Mouse (Mus musculus): ENCODE data around the gene Camta1. TPM values are rescaled to one million over a fixed set of nuclear protein-coding genes. Genes with fewer than 3 reads are reported as not detected.

The Camta1 gene
- polyA plus RNA-seq, 1 experiment from 2014 or later = 81.8 TPM

DNA sequence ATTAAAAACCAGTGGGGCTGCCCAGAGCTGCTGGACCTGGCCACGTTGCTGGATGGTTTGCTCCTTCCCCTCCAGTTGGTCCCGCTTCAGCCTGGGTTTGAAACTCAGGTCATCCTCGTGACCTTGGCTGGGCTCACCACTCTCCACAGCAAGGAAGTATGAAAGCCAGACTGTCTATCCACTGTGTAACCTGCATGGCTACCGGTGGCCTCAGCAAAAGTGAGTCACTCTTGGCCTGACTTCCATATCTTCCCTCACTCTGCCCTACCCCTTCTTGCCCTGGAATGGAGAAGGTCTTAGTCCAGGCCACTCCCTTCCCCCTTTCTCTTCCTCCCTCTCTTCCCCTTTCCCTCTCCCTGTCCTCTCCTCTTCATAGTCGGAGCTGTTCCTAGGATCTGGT, 558.2 kb downstream of the Camta1 start:
- Histone ChIP-seq H3K27ac (ENCODE audit: low read length) (no peak overlapping the region), H3K36me3 (ENCODE audit: control insufficient read depth, insufficient read depth, low read length) (no peaks in the 10 kb centered on the region), H3K9ac (ENCODE audit: low read length) (no peak overlapping the region), H3K4me3 (replicated peaks; ENCODE audit: low read length) (no peak overlapping the region), H3K9me3 (replicated peaks; ENCODE audit: control insufficient read depth, low read length) (no peaks in the 10 kb centered on the region), H3K27me3 (ENCODE audit: control insufficient read depth, insufficient read depth, low read length) (no peaks in the 10 kb centered on the region), H3K4me1 (ENCODE audit: control insufficient read depth, insufficient read depth, low read length) (peaks cover 26% of the 10 kb centered on the region; the same call in 1 of the 2 replicates), H3K4me2 (ENCODE audit: low read depth, low read length) (no peak overlapping the region)
- WGBS = 70% methylated on average over 5 of the region's 5 CpGs
- no peak for ATAC-seq (ENCODE audit: insufficient read depth, low FRiP score)

GRCm38 (mm10) chr4:151302195-151303126, 559.2 kb downstream of the Camta1 start:
- no peak overlapping the region for H3K4me2 ChIP-seq (ENCODE audit: low read depth, low read length)
- H3K4me3 ChIP-seq (replicated peaks; ENCODE audit: low read length) = no peak overlapping the region
- no peaks in the 10 kb centered on the region for H3K9me3 ChIP-seq (replicated peaks; ENCODE audit: control insufficient read depth, low read length)
- H3K4me1 ChIP-seq (ENCODE audit: control insufficient read depth, insufficient read depth, low read length) = peaks cover 26% of the 10 kb centered on the region; the same call in 1 of the 2 replicates
- no peaks in the 10 kb centered on the region for H3K36me3 ChIP-seq (ENCODE audit: control insufficient read depth, insufficient read depth, low read length)
- ATAC-seq (ENCODE audit: insufficient read depth, low FRiP score) = peak; percentile 57; the same call in 1 of the 2 replicates
- WGBS = 28% methylated on average over 11 of the region's 11 CpGs
- H3K27ac ChIP-seq (ENCODE audit: low read length) = peak overlapping the region; percentile 4; the same call in 1 of the 2 replicates
- no peak overlapping the region for H3K9ac ChIP-seq (ENCODE audit: low read length)
- H3K27me3 ChIP-seq (ENCODE audit: control insufficient read depth, insufficient read depth, low read length) = no peaks in the 10 kb centered on the region

GRCm38 (mm10) chr4:151301337-151301736, 560.3 kb downstream of the Camta1 start:
- Histone ChIP-seq H3K4me3 (replicated peaks; ENCODE audit: low read length) (no peak overlapping the region), H3K9me3 (replicated peaks; ENCODE audit: control insufficient read depth, low read length) (no peaks in the 10 kb centered on the region), H3K4me1 (ENCODE audit: control insufficient read depth, insufficient read depth, low read length) (peaks cover 26% of the 10 kb centered on the region; the same call in 1 of the 2 replicates), H3K4me2 (ENCODE audit: low read depth, low read length) (no peak overlapping the region), H3K9ac (ENCODE audit: low read length) (no peak overlapping the region), H3K36me3 (ENCODE audit: control insufficient read depth, insufficient read depth, low read length) (no peaks in the 10 kb centered on the region), H3K27ac (ENCODE audit: low read length) (no peak overlapping the region), H3K27me3 (ENCODE audit: control insufficient read depth, insufficient read depth, low read length) (no peaks in the 10 kb centered on the region)
- 44% methylated on average over 9 of the region's 9 CpGs for WGBS
- no peak for ATAC-seq (ENCODE audit: insufficient read depth, low FRiP score)

DNA sequence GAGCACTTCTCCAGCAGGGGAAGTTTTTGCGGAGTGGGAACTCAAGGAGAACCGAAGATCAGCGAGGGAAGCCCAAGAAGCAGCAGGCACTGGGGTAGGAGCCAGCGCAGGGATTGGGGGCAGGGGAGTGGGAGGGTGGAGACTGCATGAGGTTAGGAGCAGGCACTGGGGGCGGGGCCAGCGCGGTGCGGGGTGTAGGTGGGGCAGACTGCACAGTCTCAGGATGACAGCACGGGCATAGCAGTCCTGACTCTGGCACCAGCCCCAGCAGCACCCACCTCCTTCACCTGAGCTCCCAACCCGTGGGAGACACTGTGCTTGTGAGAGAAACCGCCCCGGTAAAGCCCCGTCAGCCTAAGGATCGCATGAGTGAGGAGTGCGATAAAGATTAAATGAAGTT, 561.0 kb downstream of the Camta1 start:
- Histone ChIP-seq H3K4me2 (ENCODE audit: low read depth, low read length) (peak overlapping the region; percentile 10; the same call in 1 of the 2 replicates), H3K4me3 (replicated peaks; ENCODE audit: low read length) (no peak overlapping the region), H3K36me3 (ENCODE audit: control insufficient read depth, insufficient read depth, low read length) (no peaks in the 10 kb centered on the region), H3K9ac (ENCODE audit: low read length) (no peak overlapping the region), H3K27me3 (ENCODE audit: control insufficient read depth, insufficient read depth, low read length) (no peaks in the 10 kb centered on the region), H3K9me3 (replicated peaks; ENCODE audit: control insufficient read depth, low read length) (no peaks in the 10 kb centered on the region), H3K4me1 (ENCODE audit: control insufficient read depth, insufficient read depth, low read length) (peaks cover 26% of the 10 kb centered on the region; the same call in 1 of the 2 replicates), H3K27ac (ENCODE audit: low read length) (no peak overlapping the region)
- WGBS = 16% methylated on average over 15 of the region's 15 CpGs
- ATAC-seq (ENCODE audit: insufficient read depth, low FRiP score) = peak; percentile 68; the same call in 1 of the 2 replicates

DNA sequence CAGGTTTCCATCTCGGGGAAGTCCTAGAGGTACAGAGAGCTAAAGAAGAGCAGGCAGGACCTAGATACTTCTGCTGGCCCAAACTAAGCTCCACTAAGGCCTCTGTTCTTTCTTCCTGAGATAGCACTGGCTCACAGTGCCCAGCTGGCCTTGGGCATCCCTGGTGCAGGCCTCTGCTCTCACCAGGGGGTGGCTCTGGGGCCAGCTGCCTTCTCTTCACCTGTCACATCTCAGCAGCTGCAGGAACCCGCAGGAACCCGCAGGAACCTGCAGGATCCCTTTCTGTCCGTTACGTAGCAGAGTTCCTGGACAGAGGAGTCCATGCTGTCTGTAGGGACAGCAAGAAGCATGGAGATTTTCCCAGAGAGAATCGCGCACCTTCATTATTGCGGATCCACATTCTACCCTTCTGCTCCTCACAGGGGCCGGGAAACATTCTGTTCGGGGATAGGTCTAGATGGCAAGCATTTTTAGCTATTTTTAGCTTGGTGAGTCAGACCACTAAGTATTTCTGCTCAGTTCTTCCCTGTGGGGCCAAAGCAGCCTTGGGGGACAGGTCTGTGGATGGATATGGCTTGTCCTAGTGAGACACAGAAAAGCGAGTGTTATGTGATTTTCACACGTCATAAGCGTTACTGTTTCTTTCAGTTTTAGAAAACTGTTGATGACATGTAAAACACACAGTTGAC, 566.0 kb downstream of the Camta1 start:
- 70% methylated on average over 13 of the region's 13 CpGs for WGBS
- no peak overlapping the region for H3K27ac ChIP-seq (ENCODE audit: low read length)
- no peak overlapping the region for H3K9ac ChIP-seq (ENCODE audit: low read length)
- H3K4me1 ChIP-seq (ENCODE audit: control insufficient read depth, insufficient read depth, low read length) = peaks cover 3% of the 10 kb centered on the region; the same call in 1 of the 2 replicates
- H3K4me3 ChIP-seq (replicated peaks; ENCODE audit: low read length) = no peak overlapping the region
- no peaks in the 10 kb centered on the region for H3K27me3 ChIP-seq (ENCODE audit: control insufficient read depth, insufficient read depth, low read length)
- ATAC-seq (ENCODE audit: insufficient read depth, low FRiP score) = no peak
- H3K36me3 ChIP-seq (ENCODE audit: control insufficient read depth, insufficient read depth, low read length) = no peaks in the 10 kb centered on the region
- H3K9me3 ChIP-seq (replicated peaks; ENCODE audit: control insufficient read depth, low read length) = no peaks in the 10 kb centered on the region
- no peak overlapping the region for H3K4me2 ChIP-seq (ENCODE audit: low read depth, low read length)

GRCm38 (mm10) chr4:151288893-151289585, 572.6 kb downstream of the Camta1 start:
- Histone ChIP-seq H3K27ac (ENCODE audit: low read length) (no peak overlapping the region), H3K4me2 (ENCODE audit: low read depth, low read length) (no peak overlapping the region), H3K4me3 (replicated peaks; ENCODE audit: low read length) (no peak overlapping the region), H3K36me3 (ENCODE audit: control insufficient read depth, insufficient read depth, low read length) (no peaks in the 10 kb centered on the region), H3K4me1 (ENCODE audit: control insufficient read depth, insufficient read depth, low read length) (no peaks in the 10 kb centered on the region), H3K27me3 (ENCODE audit: control insufficient read depth, insufficient read depth, low read length) (no peaks in the 10 kb centered on the region), H3K9me3 (replicated peaks; ENCODE audit: control insufficient read depth, low read length) (no peaks in the 10 kb centered on the region), H3K9ac (ENCODE audit: low read length) (no peak overlapping the region)
- ATAC-seq (ENCODE audit: insufficient read depth, low FRiP score) = no peak
- WGBS = 52% methylated on average over 6 of the region's 6 CpGs

- no peak overlapping the region for H3K4me3 ChIP-seq (replicated peaks; ENCODE audit: low read length)
- no peak overlapping the region for H3K27ac ChIP-seq (ENCODE audit: low read length)
- H3K4me2 ChIP-seq (ENCODE audit: low read depth, low read length) = no peak overlapping the region
- H3K27me3 ChIP-seq (ENCODE audit: control insufficient read depth, insufficient read depth, low read length) = no peaks in the 10 kb centered on the region
- no peaks in the 10 kb centered on the region for H3K4me1 ChIP-seq (ENCODE audit: control insufficient read depth, insufficient read depth, low read length)
- H3K9me3 ChIP-seq (replicated peaks; ENCODE audit: control insufficient read depth, low read length) = no peaks in the 10 kb centered on the region
- H3K36me3 ChIP-seq (ENCODE audit: control insufficient read depth, insufficient read depth, low read length) = no peaks in the 10 kb centered on the region
- no peak overlapping the region for H3K9ac ChIP-seq (ENCODE audit: low read length)
- 68% methylated on average over 12 of the region's 12 CpGs for WGBS
- ATAC-seq (ENCODE audit: insufficient read depth, low FRiP score) = no peak
These were observed 575.7 kb downstream of the Camta1 start for GRCm38 (mm10) chr4:151285905-151286445.

GRCm38 (mm10) chr4:151285432-151285831, 576.2 kb downstream of the Camta1 start:
- ATAC-seq (ENCODE audit: insufficient read depth, low FRiP score) = no peak
- 75% methylated on average over 3 of the region's 3 CpGs for WGBS
- no peaks in the 10 kb centered on the region for H3K9me3 ChIP-seq (replicated peaks; ENCODE audit: control insufficient read depth, low read length)
- H3K27me3 ChIP-seq (ENCODE audit: control insufficient read depth, insufficient read depth, low read length) = no peaks in the 10 kb centered on the region
- no peak overlapping the region for H3K27ac ChIP-seq (ENCODE audit: low read length)
- no peak overlapping the region for H3K9ac ChIP-seq (ENCODE audit: low read length)
- H3K4me1 ChIP-seq (ENCODE audit: control insufficient read depth, insufficient read depth, low read length) = no peaks in the 10 kb centered on the region
- no peak overlapping the region for H3K4me2 ChIP-seq (ENCODE audit: low read depth, low read length)
- no peak overlapping the region for H3K4me3 ChIP-seq (replicated peaks; ENCODE audit: low read length)
- no peaks in the 10 kb centered on the region for H3K36me3 ChIP-seq (ENCODE audit: control insufficient read depth, insufficient read depth, low read length)
